Mouse (Mus musculus) hindbrain, postnatal 0 days (tissue): Measurements from ENCODE around the gene 2510009E07Rik. TPM values are rescaled to one million over a fixed set of nuclear protein-coding genes. Genes with fewer than 3 reads are reported as not detected.
"Not testable (repeated sequence)": the region's sequence is repeated elsewhere in the genome, so short reads cannot be mapped to it uniquely, and the experiment has no call there.

ENCODE experiments used
- ATAC-seq: fragments of 200-750 bp; cut with Nextera tagmentation; 2 replicates; pipeline ENCODE4 v1.8.0; 2017; ENCODE audit warnings: mild to moderate bottlenecking, moderate TSS enrichment, moderate library complexity
- DNase-seq: peaks from one replicate; pipeline ENCODE4 v3.0.0-alpha.2; 2015; ENCODE audit warnings: low spot score
- H3K27ac ChIP-seq: fragments of 300-500 bp; sonication (generic); 2 replicates; pipeline ENCODE4 v1.5.1; 2014; ENCODE audit warnings: mild to moderate bottlenecking
- H3K27me3 ChIP-seq: fragments of 300-500 bp; sonication (generic); 2 replicates; pipeline ENCODE4 v1.6.1; 2014; ENCODE audit warnings: low read length, mixed read lengths; ENCODE audit not compliant: insufficient read depth
- H3K36me3 ChIP-seq: fragments of 300-500 bp; sonication (generic); 2 replicates; pipeline ENCODE4 v1.6.1; 2014; ENCODE audit warnings: low read length, mixed read lengths; ENCODE audit not compliant: insufficient read depth
- H3K4me1 ChIP-seq: fragments of 300-500 bp; sonication (generic); 2 replicates; pipeline ENCODE4 v1.6.1; 2014; ENCODE audit warnings: antibody characterized with exemption, low read length, mixed read lengths; ENCODE audit not compliant: insufficient read depth
- H3K4me2 ChIP-seq: fragments of 300-500 bp; sonication (generic); 2 replicates; pipeline ENCODE4 v1.6.1; 2014; ENCODE audit warnings: low read depth, mild to moderate bottlenecking, low read length, moderate library complexity, mixed read lengths
- H3K4me3 ChIP-seq: fragments of 300-500 bp; sonication (generic); 2 replicates; pipeline ENCODE4 v1.5.1; 2014; ENCODE audit warnings: low read length
- H3K9ac ChIP-seq: fragments of 300-500 bp; sonication (generic); replicated peaks from 2 replicates; pipeline ENCODE4 v1.6.1; 2014; ENCODE audit warnings: mild to moderate bottlenecking, low read length, moderate library complexity, mixed read lengths
- H3K9me3 ChIP-seq: fragments of 300-500 bp; sonication (generic); 2 replicates; pipeline ENCODE4 v1.6.1; 2016; ENCODE audit warnings: low read length, mixed read lengths
- CTCF ChIP-seq: IDR thresholded peaks from 2 replicates; pipeline ENCODE4 v1.5.1; 2016; ENCODE audit warnings: antibody characterized with exemption, control low read depth, low read depth
- whole genome bisulfite sequencing: fragments of 180-500 bp; shearing (Covaris S2); extraction: QIAGEN DNeasy Blood & Tissue Kit; methylation state at CpG from one replicate; pipeline ENCODE4 v1.1.7; 2014; 5-methylcytosine and 5-hydroxymethylcytosine counted together
- polyA plus RNA-seq: library from polyadenylated mRNA; unstranded; fragments of >200 nt; fragmentation: Nextera tagmentation; extraction: Ambion mirVana; gene quantifications from 2 replicates; pipeline ENCODE4 v1.2.1, GENCODE M21; 2015
- total RNA-seq: library from RNA; depleted of rRNA; stranded (reverse); fragments of >200 nt; gene quantifications from 2 replicates; pipeline ENCODE4 v1.2.3, GENCODE M21; 2014

2510009E07Rik gene
- total and polyA plus RNA-seq, 2 experiments from 2014 or later = 46.8 to 54.4 TPM

GRCm38 (mm10) chr16:21687406-21687805, 7.1 kb downstream of the 2510009E07Rik start:
- no peak overlapping the region for H3K4me2 ChIP-seq
- DNase-seq (no peak), ATAC-seq (no peak)
- no peaks in the 10 kb centered on the region; the same call in 1 of the 2 replicates for H3K36me3 ChIP-seq
- no peak overlapping the region for H3K27ac ChIP-seq
- no peak for TF ChIP-seq CTCF
- peaks cover 18% of the 10 kb centered on the region for H3K4me1 ChIP-seq
- WGBS = 91% methylated on average over 5 of the region's 5 CpGs
- H3K4me3 ChIP-seq = no peak overlapping the region
- H3K27me3 ChIP-seq = no peaks in the 10 kb centered on the region
- no peaks in the 10 kb centered on the region for H3K9me3 ChIP-seq
- no peak overlapping the region for H3K9ac ChIP-seq

GRCm38 (mm10) chr16:21676791-21677190, 17.7 kb downstream of the 2510009E07Rik start:
- Histone ChIP-seq H3K9ac (no peak overlapping the region), H3K27me3 (no peaks in the 10 kb centered on the region), H3K4me1 (no peaks in the 10 kb centered on the region), H3K4me2 (no peak overlapping the region), H3K27ac (no peak overlapping the region), H3K4me3 (no peak overlapping the region), H3K9me3 (no peaks in the 10 kb centered on the region), H3K36me3 (peaks cover 16% of the 10 kb centered on the region)
- no peak for ATAC-seq
- no peak for TF ChIP-seq CTCF
- no peak for DNase-seq
- WGBS = 79% methylated on average over 7 of the region's 7 CpGs

GRCm38 (mm10) chr16:21673651-21674050, 20.8 kb downstream of the 2510009E07Rik start:
- not testable (repeated sequence) for H3K9me3 ChIP-seq, H3K4me2 ChIP-seq, ATAC-seq, DNase-seq, H3K27ac ChIP-seq, H3K27me3 ChIP-seq, H3K4me1 ChIP-seq, H3K4me3 ChIP-seq, H3K9ac ChIP-seq
- WGBS = 100% methylated on average over 1 of the region's 1 CpGs
- peaks cover 16% of the 10 kb centered on the region for H3K36me3 ChIP-seq

- H3K9me3 ChIP-seq, H3K4me3 ChIP-seq, H3K4me1 ChIP-seq, DNase-seq, H3K27me3 ChIP-seq, ATAC-seq, H3K4me2 ChIP-seq, H3K27ac ChIP-seq, H3K9ac ChIP-seq: not testable (repeated sequence)
- H3K36me3 ChIP-seq = peaks cover 16% of the 10 kb centered on the region
Measured at GRCm38 (mm10) chr16:21673046-21673445, 21.4 kb downstream of the 2510009E07Rik start.

GRCm38 (mm10) chr16:21671878-21672277, 22.6 kb downstream of the 2510009E07Rik start:
- ATAC-seq (no peak), DNase-seq (no peak)
- Histone ChIP-seq H3K4me3 (no peak overlapping the region), H3K9me3 (no peaks in the 10 kb centered on the region), H3K36me3 (peaks cover 9% of the 10 kb centered on the region), H3K27me3 (no peaks in the 10 kb centered on the region), H3K9ac (no peak overlapping the region), H3K27ac (no peak overlapping the region), H3K4me1 (no peaks in the 10 kb centered on the region), H3K4me2 (no peak overlapping the region)
- no peak for TF ChIP-seq CTCF
- 64% methylated on average over 4 of the region's 4 CpGs for WGBS

- no peaks in the 10 kb centered on the region for H3K27me3 ChIP-seq
- peak; percentile 48 for DNase-seq
- H3K4me3 ChIP-seq = no peak overlapping the region
- no peaks in the 10 kb centered on the region for H3K9me3 ChIP-seq
- 0 out of 2 replicates have a peak overlapping the region, but pooled peaks have one; percentile 28 for H3K4me2 ChIP-seq
- H3K27ac ChIP-seq = peak overlapping the region; percentile 72
- ATAC-seq = peak; percentile 79
- H3K9ac ChIP-seq = no peak overlapping the region
- 14% methylated on average over 4 of the region's 4 CpGs for WGBS
- H3K4me1 ChIP-seq = peaks cover 22% of the 10 kb centered on the region
- H3K36me3 ChIP-seq = no peaks in the 10 kb centered on the region
- TF ChIP-seq CTCF = no peak
Measured at GRCm38 (mm10) chr16:21665423-21665986, 29.0 kb downstream of the 2510009E07Rik start.

- H3K9ac ChIP-seq = 0 out of 2 replicates have a peak overlapping the region, but pooled peaks have one; percentile 33
- peak overlapping the region; percentile 72 for H3K27ac ChIP-seq
- H3K4me3 ChIP-seq = no peak overlapping the region
- no peaks in the 10 kb centered on the region for H3K9me3 ChIP-seq
- H3K36me3 ChIP-seq = no peaks in the 10 kb centered on the region
- peak; percentile 21 for TF ChIP-seq CTCF
- H3K4me2 ChIP-seq = peak overlapping the region; percentile 28
- H3K4me1 ChIP-seq = peaks cover 26% of the 10 kb centered on the region
- 14% methylated on average over 18 of the region's 18 CpGs for WGBS
- DNase-seq (peak; percentile 68), ATAC-seq (peak; percentile 77)
- H3K27me3 ChIP-seq = no peaks in the 10 kb centered on the region
Measured at GRCm38 (mm10) chr16:21664633-21665363, 29.7 kb downstream of the 2510009E07Rik start.
